Mouse (Mus musculus): ENCODE data around the gene Tmem205. TPM values are rescaled to one million over a fixed set of nuclear protein-coding genes. Genes with fewer than 3 reads are reported as not detected.

Tmem205 gene
- polyA plus RNA-seq (2017; shearing (Covaris generic)): 1 to 10 TPM; 2.6 to 4.7 TPM

GRCm38 (mm10) chr9:21927208-21927753 is at the start of gene Tmem205, which contains the start of gene Ccdc159:
Gene Tmem205, minus strand, starts transcription at chr9:21927556.
Gene Ccdc159, plus strand, starts transcription at chr9:21927471.
- peak; percentile 23 for ATAC-seq

- ATAC-seq: no peak
These were observed 49.3 kb upstream of the Tmem205 start for GRCm38 (mm10) chr9:21976626-21977175.

- no peak for ATAC-seq
These were observed 41.9 kb upstream of the Tmem205 start for GRCm38 (mm10) chr9:21969304-21969703.

DNA sequence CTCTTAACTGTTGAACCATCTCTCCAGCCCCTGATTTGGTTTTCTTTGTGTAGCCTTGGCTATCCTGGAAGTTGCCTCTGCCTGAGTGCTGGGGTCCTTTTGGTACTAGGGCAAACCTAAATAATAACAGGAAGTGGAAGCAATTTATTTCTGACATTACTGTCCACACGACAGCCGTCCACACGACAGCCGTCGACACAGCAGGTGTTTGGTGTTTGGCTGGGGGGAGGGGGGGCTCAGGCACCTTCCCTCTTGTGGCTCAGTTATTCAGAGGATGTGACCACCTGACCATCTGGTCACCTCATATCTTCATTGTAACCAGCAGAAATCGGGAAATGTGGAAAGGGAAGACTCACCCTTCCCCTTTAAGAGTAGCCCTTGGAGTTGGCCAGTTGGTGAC is 41.5 kb upstream of the Tmem205 start:
- no peak for ATAC-seq

GRCm38 (mm10) chr9:21963417-21963816 is 36.1 kb upstream of the Tmem205 start, which contains the start of gene Epor:
Gene Epor, minus strand, starts transcription at chr9:21963506.
- no peak for ATAC-seq

- peak; percentile 59 for ATAC-seq
These were observed 35.2 kb upstream of the Tmem205 start for GRCm38 (mm10) chr9:21962416-21963059.

DNA sequence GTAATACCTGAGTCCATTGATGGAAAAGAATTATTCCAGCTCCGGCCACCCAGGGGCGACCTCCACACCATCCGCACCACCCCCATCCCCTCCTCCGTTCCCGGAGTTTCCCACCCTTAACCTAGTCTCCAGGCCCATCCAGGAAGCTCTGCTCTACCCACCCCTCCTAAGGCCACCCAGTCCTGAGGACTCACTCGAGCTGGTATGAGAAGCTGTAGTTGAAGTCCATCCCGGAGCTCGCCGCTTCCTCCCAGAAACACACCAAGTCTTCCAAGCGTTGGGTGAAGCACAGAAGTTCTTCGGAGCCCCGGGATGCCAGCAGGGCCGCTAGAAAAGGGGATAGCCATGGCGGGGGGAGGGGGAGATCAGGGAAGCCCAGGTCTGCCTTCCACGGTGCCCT is 34.7 kb upstream of the Tmem205 start:
- ATAC-seq: no peak

- no peak for ATAC-seq
These were observed 34.1 kb upstream of the Tmem205 start for GRCm38 (mm10) chr9:21961366-21961980.

DNA sequence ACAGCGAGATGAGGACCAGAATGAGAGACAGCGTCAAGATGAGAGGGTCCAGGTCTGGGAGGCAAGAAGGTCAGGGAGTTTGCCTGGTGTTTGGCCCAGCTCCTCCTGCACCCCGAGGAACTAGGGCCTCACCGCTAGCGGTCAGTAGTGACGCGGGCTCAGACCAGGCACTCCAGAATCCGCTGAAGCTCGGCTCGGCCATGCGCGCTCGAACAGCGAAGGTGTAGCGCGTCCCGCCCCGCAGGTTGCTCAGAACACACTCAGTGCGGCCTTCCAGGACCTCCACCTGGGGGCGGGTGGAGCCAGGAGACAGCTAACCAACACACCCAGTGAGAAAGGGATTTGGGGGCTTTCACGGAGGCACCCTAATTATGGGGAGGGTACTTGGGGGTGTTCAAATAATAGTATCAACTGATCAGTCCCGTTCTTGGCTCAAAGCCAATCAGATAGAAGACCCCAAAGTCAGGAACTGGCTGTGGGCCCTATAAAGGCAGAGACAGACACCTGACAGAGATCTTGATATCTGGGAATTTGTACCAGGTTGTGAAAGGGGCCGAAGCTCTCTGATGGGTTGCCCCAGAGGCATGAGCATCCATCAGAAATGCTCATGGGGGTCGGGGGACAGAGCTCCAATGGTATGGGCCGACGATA is 33.3 kb upstream of the Tmem205 start:
- ATAC-seq: no peak

- no peak for ATAC-seq
These were observed 32.8 kb upstream of the Tmem205 start for GRCm38 (mm10) chr9:21960135-21960534.

DNA sequence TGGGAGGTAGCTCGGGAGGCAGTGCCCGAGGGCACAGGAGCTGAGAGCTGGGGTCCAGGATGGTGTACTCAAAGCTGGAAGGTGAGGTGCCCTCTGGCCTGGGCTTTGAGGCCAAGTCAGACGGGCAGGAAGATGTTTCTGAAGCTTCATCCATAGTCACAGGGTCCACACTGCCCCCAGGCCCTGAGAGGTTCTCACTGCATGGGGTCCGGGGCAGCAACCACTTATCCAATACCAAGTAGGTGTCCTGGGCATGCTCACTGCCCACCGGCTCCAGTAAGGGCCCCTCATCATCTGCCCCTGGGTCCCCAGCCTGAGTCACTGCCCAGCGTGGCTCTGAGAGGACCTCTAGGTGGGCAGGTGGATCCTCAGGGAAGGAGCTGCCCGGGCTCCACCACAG is 31.9 kb upstream of the Tmem205 start:
- ATAC-seq: no peak

- ATAC-seq: no peak
These were observed 31.0 kb upstream of the Tmem205 start for GRCm38 (mm10) chr9:21958372-21958771.

DNA sequence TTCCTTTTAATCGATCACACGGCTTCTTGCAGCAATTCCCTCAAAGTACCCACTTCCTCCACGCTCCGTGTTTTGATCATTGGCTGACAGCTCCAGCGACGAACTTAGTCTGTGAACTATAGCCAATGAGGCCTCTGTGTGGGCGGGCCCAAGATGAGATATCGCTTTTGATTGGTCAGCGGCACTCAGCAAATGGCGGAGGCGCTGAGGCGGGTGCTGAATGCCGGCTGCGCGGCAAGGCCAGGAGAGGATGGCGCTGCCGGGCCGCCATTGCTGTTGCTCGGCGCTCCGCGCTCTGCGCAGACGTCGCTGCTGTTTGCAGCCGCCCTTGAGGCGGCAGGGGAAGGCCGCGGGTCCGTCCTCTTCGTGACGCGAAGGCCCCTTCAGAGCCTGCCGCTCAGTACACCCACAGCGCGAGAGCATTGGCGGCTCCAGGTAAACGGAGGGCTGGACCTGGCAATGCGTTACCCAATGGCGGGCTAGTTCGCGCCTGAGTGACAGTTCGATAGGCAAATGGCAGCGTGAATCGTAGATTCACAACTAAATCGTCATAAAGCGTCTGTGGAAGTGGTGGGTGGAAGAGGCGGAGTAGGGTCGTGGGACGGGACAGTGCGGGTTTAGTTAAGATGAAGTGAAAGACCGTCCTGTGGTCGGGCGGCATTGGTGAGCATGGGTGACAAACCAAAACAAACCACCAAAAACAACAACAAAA is 28.4 kb upstream of the Tmem205 start, which contains the start of gene Swsap1:
Gene Swsap1 (plus strand): TSS at position 186 of the 712 bp plus-strand sequence.
- ATAC-seq: peak; percentile 89

- peak; percentile 29 for ATAC-seq
These were observed 27.8 kb upstream of the Tmem205 start for GRCm38 (mm10) chr9:21955225-21955569.

DNA sequence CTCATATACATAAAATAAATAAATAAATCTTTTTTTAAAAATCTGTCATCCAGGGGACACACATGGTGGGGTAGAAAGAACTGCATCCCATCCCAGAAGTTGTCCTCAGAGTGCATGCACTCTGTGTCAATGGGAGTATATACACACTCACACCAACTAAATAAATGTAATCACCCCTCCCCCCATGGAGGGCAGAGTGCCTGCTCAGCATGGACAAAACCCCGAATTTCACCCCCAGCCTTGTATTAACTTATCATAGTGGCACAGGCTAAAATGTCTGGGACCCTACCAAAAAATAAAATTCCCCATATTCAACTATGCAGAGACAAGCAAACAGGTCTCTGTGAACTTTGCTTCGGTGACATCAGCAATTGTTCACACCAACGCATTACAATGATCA is 27.3 kb upstream of the Tmem205 start:
- no peak for ATAC-seq

GRCm38 (mm10) chr9:21953600-21953999 is 26.2 kb upstream of the Tmem205 start:
- ATAC-seq: no peak

DNA sequence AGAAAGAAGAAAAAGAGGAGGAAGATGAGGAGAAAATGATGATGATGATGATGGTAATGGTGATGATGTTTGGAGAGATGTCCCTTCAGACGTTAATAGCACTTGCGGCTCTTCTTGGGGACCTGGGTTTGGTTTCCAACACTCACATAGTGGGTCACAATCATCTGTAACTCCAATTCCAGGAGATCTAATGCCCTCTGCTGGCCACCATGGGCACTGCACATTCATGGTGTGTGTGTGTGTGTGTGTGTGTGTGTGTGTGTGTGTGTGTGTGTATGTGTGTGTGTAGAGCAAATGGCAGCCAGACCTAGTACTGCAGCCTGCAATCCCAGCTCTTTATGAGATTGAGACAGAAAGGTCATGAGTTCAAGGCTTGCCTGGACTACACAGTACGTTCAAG is 24.6 kb upstream of the Tmem205 start:
- ATAC-seq: no peak

GRCm38 (mm10) chr9:21950322-21950721 is 23.0 kb upstream of the Tmem205 start:
- no peak for ATAC-seq

DNA sequence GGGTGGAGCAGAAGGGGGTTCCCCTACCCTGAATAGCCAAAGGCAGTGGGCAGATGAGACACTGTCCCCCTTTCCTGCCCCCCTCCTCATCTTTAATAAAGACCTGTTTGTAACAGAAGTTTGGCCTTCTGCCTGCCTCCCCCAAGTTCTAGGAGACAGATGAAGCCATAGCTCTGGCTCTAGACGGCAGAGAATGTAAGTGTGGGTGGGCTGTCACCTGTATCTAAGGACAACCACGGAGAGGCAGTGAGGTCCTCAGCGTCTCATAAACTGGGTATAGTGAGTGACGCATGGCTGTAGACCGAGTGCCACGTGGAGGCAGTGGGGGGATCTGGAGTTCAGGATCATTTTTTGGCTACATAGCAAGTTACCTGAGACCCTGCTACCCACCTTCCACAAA is 21.4 kb upstream of the Tmem205 start:
- ATAC-seq: no peak

DNA sequence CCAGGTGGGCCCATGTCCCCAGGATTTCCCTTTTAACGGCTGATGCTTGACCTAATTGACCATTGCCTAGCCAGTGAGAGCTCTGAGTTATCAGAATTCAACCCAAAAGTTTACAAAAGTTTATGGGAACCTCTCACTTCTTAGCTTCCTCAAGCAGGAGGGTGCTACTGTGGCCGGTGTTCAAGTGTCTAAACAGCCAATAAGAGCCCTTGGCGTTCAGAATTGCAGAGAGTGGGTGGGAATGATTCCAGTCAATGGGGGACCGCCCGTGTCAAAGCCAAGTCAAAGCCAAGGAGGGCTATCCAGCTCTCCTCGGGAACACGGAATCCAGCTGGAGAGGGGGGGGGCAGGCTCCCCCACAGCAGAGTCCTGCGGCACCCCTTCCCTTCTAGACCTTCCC is 20.8 kb upstream of the Tmem205 start:
- ATAC-seq: no peak

DNA sequence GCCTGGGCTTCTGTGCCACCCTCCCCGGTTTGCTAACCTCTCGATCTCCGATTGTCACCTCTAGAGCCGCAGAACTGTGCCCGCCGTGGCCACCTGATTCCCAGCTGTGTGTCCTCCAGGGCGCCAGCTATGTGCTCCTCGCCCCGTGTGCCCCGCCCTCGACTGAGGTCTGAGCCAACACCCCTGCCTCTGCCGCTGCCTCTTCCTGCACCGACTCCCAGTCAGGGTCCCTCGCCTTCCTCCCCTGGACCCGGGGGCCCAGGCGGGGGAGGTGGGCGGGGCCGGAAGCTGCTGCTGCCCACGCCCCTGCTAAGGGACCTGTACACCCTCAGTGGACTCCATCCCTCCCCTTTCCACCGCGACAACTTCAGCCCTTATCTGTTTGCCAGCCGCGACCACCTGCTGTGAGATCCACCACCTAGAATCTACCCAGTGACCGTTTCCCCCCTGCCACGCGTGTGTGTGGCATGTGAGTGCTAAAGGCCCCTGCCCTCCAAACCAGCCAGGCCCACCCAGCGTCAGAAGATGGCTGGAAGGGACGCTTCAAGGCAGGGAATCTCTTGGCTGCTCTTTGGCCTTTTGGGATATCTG is 20.3 kb upstream of the Tmem205 start:
- ATAC-seq: no peak

GRCm38 (mm10) chr9:21944267-21944666 is 16.9 kb upstream of the Tmem205 start:
- no peak for ATAC-seq
